Mouse (Mus musculus): Measurements from ENCODE around the gene Csmd2. TPM values are rescaled to one million over a fixed set of nuclear protein-coding genes. Genes with fewer than 3 reads are reported as not detected.

Gene Csmd2
- polyA plus RNA-seq, 1 experiment: 0.07 TPM

GRCm38 (mm10) chr4:127989347-127989995, 1.8 kb downstream of the Csmd2 start:
- DNase-seq (ENCODE audit: low read depth in 1 of 2, low spot score in 2 of 2): no peak
- TF ChIP-seq CTCF (IDR thresholded peaks at IDR 0.05; ENCODE audit: extremely low read depth, insufficient read depth, insufficient read length, insufficient replicate concordance) (no peak), POLR2A (IDR thresholded peaks at IDR 0.05; ENCODE audit: low read depth, low read length) (no peak)
- Histone ChIP-seq H3K27ac (ENCODE audit: insufficient read depth, low read length) (no peak overlapping the region), H3K4me3 (ENCODE audit: extremely low read depth, insufficient read depth, insufficient read length) (no peak overlapping the region), H3K36me3 (ENCODE audit: control insufficient read depth, insufficient read depth, low read length) (no peaks in the 10 kb centered on the region), H3K27me3 (ENCODE audit: control insufficient read depth, insufficient read depth, low read length) (peaks cover 5% of the 10 kb centered on the region; the same call in 1 of the 2 replicates), H3K4me1 (ENCODE audit: control insufficient read depth, insufficient read depth, insufficient read length) (no peaks in the 10 kb centered on the region)
- WGBS: 13% methylated on average over 18 of the region's 18 CpGs

DNA sequence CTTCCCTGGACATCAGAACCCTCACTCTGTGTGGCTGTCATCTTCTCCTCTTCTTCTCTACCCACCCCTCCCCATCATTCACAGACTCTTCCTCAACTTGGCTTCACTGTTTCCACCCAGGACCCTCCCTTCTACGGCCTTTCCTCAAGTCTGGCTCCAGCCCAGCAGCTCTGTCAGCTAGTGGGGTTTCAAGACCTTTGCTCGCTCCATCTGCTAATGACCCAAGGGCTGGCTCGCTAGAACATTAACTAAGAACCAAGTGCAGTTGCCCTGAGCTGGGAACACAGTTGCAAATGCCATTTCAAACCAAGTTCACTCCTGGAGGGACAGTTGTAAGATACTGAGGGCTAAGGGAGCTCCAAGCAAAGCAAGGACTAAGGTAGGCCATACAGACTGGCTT, 11.6 kb downstream of the Csmd2 start:
- 59% methylated on average over 3 of the region's 3 CpGs for WGBS

GRCm38 (mm10) chr4:128002638-128003101, 15.0 kb downstream of the Csmd2 start:
- Histone ChIP-seq H3K36me3 (ENCODE audit: control insufficient read depth, insufficient read depth, low read length) (no peaks in the 10 kb centered on the region), H3K4me3 (ENCODE audit: extremely low read depth, insufficient read depth, insufficient read length) (no peak overlapping the region), H3K27ac (ENCODE audit: insufficient read depth, low read length) (no peak overlapping the region), H3K4me1 (ENCODE audit: control insufficient read depth, insufficient read depth, insufficient read length) (no peaks in the 10 kb centered on the region), H3K27me3 (ENCODE audit: control insufficient read depth, insufficient read depth, low read length) (no peaks in the 10 kb centered on the region)
- DNase-seq (ENCODE audit: low read depth in 1 of 2, low spot score in 2 of 2): no peak
- TF ChIP-seq POLR2A (IDR thresholded peaks at IDR 0.05; ENCODE audit: low read depth, low read length): no peak
- WGBS: 54% methylated on average over 4 of the region's 4 CpGs

More for the DNA sequence above, 11.6 kb downstream of the Csmd2 start:
- no peaks in the 10 kb centered on the region for H3K4me1 ChIP-seq (ENCODE audit: control insufficient read depth, insufficient read depth, insufficient read length)
- H3K27ac ChIP-seq (ENCODE audit: insufficient read depth, low read length): no peak overlapping the region
- TF ChIP-seq CTCF (IDR thresholded peaks at IDR 0.05; ENCODE audit: extremely low read depth, insufficient read depth, insufficient read length, insufficient replicate concordance): no peak
- no peak for TF ChIP-seq POLR2A (IDR thresholded peaks at IDR 0.05; ENCODE audit: low read depth, low read length)
- no peaks in the 10 kb centered on the region for H3K27me3 ChIP-seq (ENCODE audit: control insufficient read depth, insufficient read depth, low read length)
- DNase-seq (ENCODE audit: low read depth in 1 of 2, low spot score in 2 of 2): no peak
- H3K36me3 ChIP-seq (ENCODE audit: control insufficient read depth, insufficient read depth, low read length): no peaks in the 10 kb centered on the region
- no peak overlapping the region for H3K4me3 ChIP-seq (ENCODE audit: extremely low read depth, insufficient read depth, insufficient read length)

GRCm38 (mm10) chr4:128004797-128005452, 17.3 kb downstream of the Csmd2 start:
- TF ChIP-seq POLR2A (IDR thresholded peaks at IDR 0.05; ENCODE audit: low read depth, low read length) (no peak), CTCF (IDR thresholded peaks at IDR 0.05; ENCODE audit: extremely low read depth, insufficient read depth, insufficient read length, insufficient replicate concordance) (no peak)
- WGBS: 67% methylated on average over 3 of the region's 3 CpGs

GRCm38 (mm10) chr4:128019465-128019864, 31.8 kb downstream of the Csmd2 start:
- 78% methylated on average over 2 of the region's 2 CpGs for WGBS
- no peak for DNase-seq (ENCODE audit: low read depth in 1 of 2, low spot score in 2 of 2)
- Histone ChIP-seq H3K4me1 (ENCODE audit: control insufficient read depth, insufficient read depth, insufficient read length) (no peaks in the 10 kb centered on the region), H3K36me3 (ENCODE audit: control insufficient read depth, insufficient read depth, low read length) (no peaks in the 10 kb centered on the region), H3K4me3 (ENCODE audit: extremely low read depth, insufficient read depth, insufficient read length) (no peak overlapping the region), H3K27me3 (ENCODE audit: control insufficient read depth, insufficient read depth, low read length) (no peaks in the 10 kb centered on the region), H3K27ac (ENCODE audit: insufficient read depth, low read length) (no peak overlapping the region)
- TF ChIP-seq POLR2A (IDR thresholded peaks at IDR 0.05; ENCODE audit: low read depth, low read length) (no peak), CTCF (IDR thresholded peaks at IDR 0.05; ENCODE audit: extremely low read depth, insufficient read depth, insufficient read length, insufficient replicate concordance) (no peak)

More at GRCm38 (mm10) chr4:128004797-128005452, 17.3 kb downstream of the Csmd2 start:
- H3K27ac ChIP-seq (ENCODE audit: insufficient read depth, low read length): no peak overlapping the region
- no peak overlapping the region for H3K4me3 ChIP-seq (ENCODE audit: extremely low read depth, insufficient read depth, insufficient read length)
- H3K4me1 ChIP-seq (ENCODE audit: control insufficient read depth, insufficient read depth, insufficient read length): no peaks in the 10 kb centered on the region
- no peaks in the 10 kb centered on the region for H3K27me3 ChIP-seq (ENCODE audit: control insufficient read depth, insufficient read depth, low read length)
- H3K36me3 ChIP-seq (ENCODE audit: control insufficient read depth, insufficient read depth, low read length): no peaks in the 10 kb centered on the region
- no peak for DNase-seq (ENCODE audit: low read depth in 1 of 2, low spot score in 2 of 2)

DNA sequence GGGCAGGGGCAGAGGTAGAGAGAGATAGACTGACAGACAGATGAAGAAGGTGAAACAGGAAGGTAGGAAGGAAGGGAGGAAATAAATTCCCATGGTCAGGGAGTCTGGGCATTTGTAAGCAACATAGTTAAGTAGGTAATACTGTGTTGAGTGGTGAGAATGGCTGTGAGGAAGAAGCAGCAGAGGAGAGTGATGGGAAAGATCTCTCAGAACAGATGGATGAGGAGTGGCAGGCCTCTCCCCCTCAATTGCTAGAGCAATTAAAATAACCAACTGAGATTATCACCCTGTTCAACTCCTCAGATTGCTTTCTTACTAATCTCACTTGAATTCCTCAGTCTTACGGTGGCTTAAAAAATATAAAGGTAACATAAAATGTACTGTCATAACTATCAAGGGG, 40.6 kb downstream of the Csmd2 start:
- H3K4me1 ChIP-seq (ENCODE audit: control insufficient read depth, insufficient read depth, insufficient read length): no peaks in the 10 kb centered on the region
- H3K36me3 ChIP-seq (ENCODE audit: control insufficient read depth, insufficient read depth, low read length): no peaks in the 10 kb centered on the region
- 91% methylated on average over 1 of the region's 1 CpGs for WGBS
- H3K27ac ChIP-seq (ENCODE audit: insufficient read depth, low read length): no peak overlapping the region
- DNase-seq (ENCODE audit: low read depth in 1 of 2, low spot score in 2 of 2): no peak
- TF ChIP-seq POLR2A (IDR thresholded peaks at IDR 0.05; ENCODE audit: low read depth, low read length) (no peak), CTCF (IDR thresholded peaks at IDR 0.05; ENCODE audit: extremely low read depth, insufficient read depth, insufficient read length, insufficient replicate concordance) (no peak)
- no peak overlapping the region for H3K4me3 ChIP-seq (ENCODE audit: extremely low read depth, insufficient read depth, insufficient read length)
- H3K27me3 ChIP-seq (ENCODE audit: control insufficient read depth, insufficient read depth, low read length): no peaks in the 10 kb centered on the region

GRCm38 (mm10) chr4:128041901-128042300, 54.2 kb downstream of the Csmd2 start:
- Histone ChIP-seq H3K36me3 (ENCODE audit: control insufficient read depth, insufficient read depth, low read length) (no peaks in the 10 kb centered on the region), H3K4me3 (ENCODE audit: extremely low read depth, insufficient read depth, insufficient read length) (no peak overlapping the region), H3K27ac (ENCODE audit: insufficient read depth, low read length) (no peak overlapping the region), H3K27me3 (ENCODE audit: control insufficient read depth, insufficient read depth, low read length) (no peaks in the 10 kb centered on the region), H3K4me1 (ENCODE audit: control insufficient read depth, insufficient read depth, insufficient read length) (no peaks in the 10 kb centered on the region)
- TF ChIP-seq POLR2A (IDR thresholded peaks at IDR 0.05; ENCODE audit: low read depth, low read length) (no peak), CTCF (IDR thresholded peaks at IDR 0.05; ENCODE audit: extremely low read depth, insufficient read depth, insufficient read length, insufficient replicate concordance) (no peak)
- 79% methylated on average over 4 of the region's 4 CpGs for WGBS
- DNase-seq (ENCODE audit: low read depth in 1 of 2, low spot score in 2 of 2): no peak

Data from spleen, adult 2 months (tissue).